Mouse (Mus musculus) cerebellum, adult 2 months (tissue): Measurements from ENCODE around the gene Cfap221. TPM values are rescaled to one million over a fixed set of nuclear protein-coding genes. Genes with fewer than 3 reads are reported as not detected.

Source experiments
- DNase-seq, 2 experiments: peaks; one replicate each; pipeline ENCODE4 v3.0.0; 2021
- H3K27ac ChIP-seq: fragments of 200-500 bp; 2 replicates; pipeline ENCODE4 v1.5.1; 2012; ENCODE audit warnings: low read length, control low read depth, inconsistent platforms; ENCODE audit not compliant: insufficient read depth
- H3K27me3 ChIP-seq: fragments of 200-500 bp; 2 replicates; pipeline ENCODE4 v1.6.1; 2012; ENCODE audit warnings: inconsistent platforms, mild to moderate bottlenecking, low read length, moderate library complexity; ENCODE audit not compliant: control insufficient read depth, insufficient read depth
- H3K4me1 ChIP-seq: fragments of 200-500 bp; 2 replicates; pipeline ENCODE4 v1.6.1; 2011; ENCODE audit warnings: low read length; ENCODE audit not compliant: control insufficient read depth, insufficient read depth
- H3K4me3 ChIP-seq: fragments of 200-500 bp; replicated peaks from 2 replicates; pipeline ENCODE3; 2011; ENCODE audit warnings: mild to moderate bottlenecking, low read depth, low read length, control low read depth; ENCODE audit not compliant: insufficient read depth
- CTCF ChIP-seq: fragments of 200-500 bp; IDR thresholded peaks from 2 replicates; pipeline ENCODE4 v1.5.1; 2011; ENCODE audit warnings: low read depth, mild to moderate bottlenecking, control low read depth, low read length, moderate library complexity, borderline replicate concordance; ENCODE audit not compliant: insufficient read depth
- POLR2A ChIP-seq: fragments of 200-500 bp; IDR thresholded peaks from 2 replicates; pipeline ENCODE4 v1.6.1; 2011; ENCODE audit warnings: low read length, control low read depth, borderline replicate concordance; ENCODE audit not compliant: insufficient read depth
- WGBS: fragments of 180-500 bp; shearing (Covaris S2); methylation state at CpG from one replicate; pipeline ENCODE4 v1.1.7; 2018; 5-methylcytosine and 5-hydroxymethylcytosine counted together
- polyA plus RNA-seq: library from polyadenylated mRNA; depleted of rRNA; stranded (reverse); fragments of >200 nt; gene quantifications from 2 replicates; pipeline ENCODE4 v1.2.3, GENCODE M21; 2012

Gene Cfap221
- polyA plus RNA-seq, 1 experiment: 0.08 TPM

GRCm38 (mm10) chr1:119912953-119913814 lies 83.8 kb downstream of the Cfap221 start, which contains the start of gene Tmem177:
Gene Tmem177, minus strand, starts transcription at chr1:119913208.
- TF ChIP-seq POLR2A (peak; percentile 88; the same call in 1 of the 2 replicates), CTCF (no peak)
- Histone ChIP-seq H3K4me3 (peak within 1 kb of the TSS; percentile 79), H3K4me1 (no peaks in the 10 kb centered on the region), H3K27ac (peak within 1 kb of the TSS; percentile 67; the same call in 1 of the 2 replicates), H3K27me3 (no peaks in the 10 kb centered on the region)
- peak; percentile 94 to 97 for DNase-seq
- WGBS: 12% methylated on average over 42 of the region's 42 CpGs

GRCm38 (mm10) chr1:119907206-119907748 lies 89.8 kb downstream of the Cfap221 start:
- Histone ChIP-seq H3K27me3 (no peaks in the 10 kb centered on the region), H3K4me3 (no peak overlapping the region), H3K27ac (no peak overlapping the region), H3K4me1 (peaks cover 11% of the 10 kb centered on the region)
- WGBS: 37% methylated on average over 2 of the region's 2 CpGs
- no peak for TF ChIP-seq CTCF
- no peak for TF ChIP-seq POLR2A
- no peak for DNase-seq

GRCm38 (mm10) chr1:119903231-119903620 lies 93.8 kb downstream of the Cfap221 start:
- 11% methylated on average over 6 of the region's 6 CpGs for WGBS
- no peak for DNase-seq
- no peaks in the 10 kb centered on the region for H3K27me3 ChIP-seq
- peaks cover 18% of the 10 kb centered on the region for H3K4me1 ChIP-seq
- H3K4me3 ChIP-seq: no peak overlapping the region
- H3K27ac ChIP-seq: no peak overlapping the region
- TF ChIP-seq CTCF (no peak), POLR2A (no peak)

- WGBS: 8% methylated on average over 8 of the region's 8 CpGs
- 0 out of 2 replicates have a peak overlapping the region, but pooled peaks have one; percentile 0 for H3K27ac ChIP-seq
- peak; percentile 66 to 72 for DNase-seq
- H3K27me3 ChIP-seq: no peaks in the 10 kb centered on the region
- TF ChIP-seq CTCF (no peak), POLR2A (no peak)
- H3K4me1 ChIP-seq: peaks cover 18% of the 10 kb centered on the region
- H3K4me3 ChIP-seq: no peak overlapping the region
Measured at GRCm38 (mm10) chr1:119902551-119903230, 94.3 kb downstream of the Cfap221 start.

- DNase-seq: no peak
- Histone ChIP-seq H3K27ac (no peak overlapping the region), H3K4me3 (no peak overlapping the region), H3K27me3 (no peaks in the 10 kb centered on the region), H3K4me1 (peaks cover 23% of the 10 kb centered on the region)
- TF ChIP-seq POLR2A (no peak), CTCF (no peak)
- 76% methylated on average over 11 of the region's 11 CpGs for WGBS
Measured at GRCm38 (mm10) chr1:119899195-119900123, 97.6 kb downstream of the Cfap221 start.

- Histone ChIP-seq H3K4me3 (no peak overlapping the region), H3K27ac (no peak overlapping the region), H3K27me3 (no peaks in the 10 kb centered on the region), H3K4me1 (peaks cover 24% of the 10 kb centered on the region)
- WGBS: 33% methylated on average over 6 of the region's 6 CpGs
- DNase-seq: peak; percentile 68 to 71
- TF ChIP-seq POLR2A (no peak), CTCF (peak; percentile 75)
Measured at GRCm38 (mm10) chr1:119894936-119895335, 102.1 kb downstream of the Cfap221 start.

GRCm38 (mm10) chr1:119893600-119893999 lies 103.4 kb downstream of the Cfap221 start:
- TF ChIP-seq POLR2A: no peak
- TF ChIP-seq CTCF: no peak
- no peak overlapping the region for H3K4me3 ChIP-seq
- H3K27ac ChIP-seq: no peak overlapping the region
- no peak for DNase-seq
- H3K4me1 ChIP-seq: peaks cover 24% of the 10 kb centered on the region
- 86% methylated on average over 3 of the region's 3 CpGs for WGBS
- no peaks in the 10 kb centered on the region for H3K27me3 ChIP-seq
